24 mouse cellular contexts compared by ENCODE assay signal in the genomic region with DNA sequence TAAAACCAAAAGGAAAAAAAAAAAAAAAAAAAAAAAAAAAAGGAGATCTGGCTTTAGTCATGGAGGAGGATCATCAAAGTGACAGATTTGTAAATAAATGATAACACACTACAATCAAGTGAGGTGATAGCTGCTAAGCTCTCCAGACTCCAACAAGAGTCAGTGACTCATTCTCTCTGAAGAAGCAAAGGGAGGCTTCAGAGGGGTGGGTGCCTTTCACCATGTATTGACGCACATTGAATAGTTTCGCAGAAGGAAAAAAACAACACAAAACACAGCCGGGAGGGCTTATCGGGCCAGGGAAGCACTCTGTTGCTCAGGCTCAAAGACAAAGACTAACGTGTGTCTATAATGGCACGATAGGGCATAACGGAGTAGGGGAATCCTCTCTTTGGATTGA. TPM values are rescaled to one million over a fixed set of nuclear protein-coding genes. Genes with fewer than 3 reads are reported as not detected.
DNase-seq lines count a peak whose midpoint lies in the region; ATAC-seq and TF ChIP-seq lines count a peak whose summit lies in the region.
"Had no signal": no experiment of that assay in that cellular context is flagged by ENCODE, and none has a peak within 500 bp of the region (broad histone marks: within the 10 kb centered on the region; RNA-seq: fewer than 3 reads in every experiment).

No protein-coding gene starts in this region.

- 18% methylated on average over 7 of the region's 7 CpGs for WGBS in heart, embryonic 10.5 days
- 29% methylated on average over 7 of the region's 7 CpGs for WGBS in lung, embryonic 14.5 days

- TF ChIP-seq CTCF in lung, embryonic 14.5 days (IDR thresholded peaks at IDR 0.05; ENCODE audit: low read depth), result no peak

- H3K4me1 ChIP-seq in heart, embryonic 10.5 days, result peaks cover 8% of the 10 kb centered on the region; the same call in 1 of the 2 replicates
- no peaks in the 10 kb centered on the region for H3K4me1 ChIP-seq in lung, embryonic 14.5 days (ENCODE audit: insufficient read depth)
- H3K4me1 ChIP-seq: forebrain, embryonic 13.5 days had no signal

- peak; percentile 72 for DNase-seq in heart, embryonic 10.5 days (ENCODE audit: low spot score)
- DNase-seq in heart, postnatal 10 days, result no peak
- peak; percentile 34 for DNase-seq in lung, embryonic 14.5 days
- DNase-seq in lung, postnatal 36 days, result no peak
- peak; percentile 20 for DNase-seq in MN1 (ENCODE audit: low spot score)
- DNase-seq in spleen, adult 12 weeks (ENCODE audit: low spot score), result no peak
- DNase-seq: adrenal gland, adult 8-10 months; adrenal gland, postnatal 25 days; cerebellum, adult 11-12 months; cerebellum, adult 8-10 months; cerebellum, postnatal 14 days; gastrocnemius, postnatal 10 days; gastrocnemius, postnatal 36 days; heart, postnatal 14 days; heart, postnatal 4 days had no signal

- ATAC-seq in lung, embryonic 14.5 days (ENCODE audit: insufficient read depth), result no peak
- ATAC-seq: activated CD4-positive, CD25-positive, alpha-beta regulatory T cell, adult 4 months; forebrain, embryonic 13.5 days; forebrain, embryonic 16.5 days; hindbrain, postnatal 0 days; inflammation-experienced regulatory T-cells, adult 6 months; intestine, embryonic 16.5 days had no signal

- no peak overlapping the region; the same call in 1 of the 2 replicates for H3K27ac ChIP-seq in heart, embryonic 10.5 days
- H3K27ac ChIP-seq in lung, embryonic 14.5 days (ENCODE audit: low read depth), result no peak overlapping the region
- H3K27ac ChIP-seq: forebrain, embryonic 13.5 days; hindbrain, embryonic 14.5 days; hindbrain, postnatal 0 days had no signal

- intact Hi-C loops in heart, postnatal 10 days (cut with DNase I), result no loop called here

- no peaks in the 10 kb centered on the region for H3K27me3 ChIP-seq in heart, embryonic 10.5 days (ENCODE audit: insufficient read depth, poor library complexity, severe bottlenecking)
- no peaks in the 10 kb centered on the region for H3K27me3 ChIP-seq in lung, embryonic 14.5 days (ENCODE audit: insufficient read depth, low read length)
- H3K27me3 ChIP-seq: forebrain, embryonic 13.5 days had no signal

- H3K4me2 ChIP-seq in lung, embryonic 14.5 days, result no peak overlapping the region
- H3K4me2 ChIP-seq: forebrain, embryonic 13.5 days; hindbrain, embryonic 14.5 days had no signal

- H3K36me3 ChIP-seq in heart, embryonic 10.5 days, result no peaks in the 10 kb centered on the region
- no peaks in the 10 kb centered on the region for H3K36me3 ChIP-seq in lung, embryonic 14.5 days (ENCODE audit: insufficient read depth)
- H3K36me3 ChIP-seq: forebrain, embryonic 10.5 days; G1E had no signal

- H3K9ac ChIP-seq in lung, embryonic 14.5 days, result no peak overlapping the region
- H3K9ac ChIP-seq: forebrain, embryonic 13.5 days; hindbrain, embryonic 14.5 days had no signal

- H3K9me3 ChIP-seq in heart, embryonic 10.5 days, result no peaks in the 10 kb centered on the region
- no peaks in the 10 kb centered on the region for H3K9me3 ChIP-seq in lung, embryonic 14.5 days (ENCODE audit: low read depth, low read length)
- H3K9me3 ChIP-seq: forebrain, embryonic 10.5 days; forebrain, embryonic 13.5 days; G1E had no signal

- H3K4me3 ChIP-seq in heart, embryonic 10.5 days, result no peak overlapping the region
- no peak overlapping the region for H3K4me3 ChIP-seq in lung, embryonic 14.5 days (ENCODE audit: low read depth, low read length)
- H3K4me3 ChIP-seq: forebrain, embryonic 10.5 days; forebrain, embryonic 13.5 days had no signal

RNA-seq across cellular contexts. Expression of gene Tut4, which starts 11.1 kb away (rescaled TPM):
- polyA plus RNA-seq in heart, embryonic 10.5 days (2016; fragmentation: Nextera tagmentation; extraction: Ambion mirVana), result 44.6 and 79.6 TPM in 2 replicates
- 10 to 100 TPM; 41.0 to 43.8 TPM for total RNA-seq in heart, postnatal 10 days (2021)
- 59.6 and 62.6 TPM in 2 replicates for polyA plus RNA-seq in lung, embryonic 14.5 days (2014; fragmentation: Nextera tagmentation; extraction: Ambion mirVana)

RNA-seq across cellular contexts. Expression of gene Gpx7, which starts 41.3 kb away (rescaled TPM):
- polyA plus RNA-seq in heart, embryonic 10.5 days (2016; fragmentation: Nextera tagmentation; extraction: Ambion mirVana), result 54.3 and 58.8 TPM in 2 replicates
- total RNA-seq in heart, postnatal 10 days (2021), result 10 to 100 TPM; 22.3 to 22.6 TPM
- 70.3 and 82.4 TPM in 2 replicates for polyA plus RNA-seq in lung, embryonic 14.5 days (2014; fragmentation: Nextera tagmentation; extraction: Ambion mirVana)
- polyA plus RNA-seq: G1E had no signal

Comparison
In these comparisons a context has a peak if more than half of its experiments do, and no peak if none do; other contexts are left out.
1. DNase-seq: peak in heart, embryonic 10.5 days (single experiment), lung, embryonic 14.5 days (single experiment) and MN1 (single experiment); none in heart, postnatal 10 days (0 of 2), lung, postnatal 36 days (single experiment) and spleen, adult 12 weeks (single experiment).